Mouse (Mus musculus): ENCODE measurements around the gene D630023F18Rik. TPM values are rescaled to one million over a fixed set of nuclear protein-coding genes. Genes with fewer than 3 reads are reported as not detected.

Gene D630023F18Rik
- total and polyA plus RNA-seq, 3 experiments: not detected

GRCm38 (mm10) chr1:65167496-65167895 is 44.5 kb upstream of the D630023F18Rik start:
- H3K27me3 ChIP-seq (ENCODE audit: control insufficient read depth in 1 of 2, insufficient read depth in 2 of 2, low read length in 2 of 2): no peaks in the 10 kb centered on the region
- H3K4me1 ChIP-seq (ENCODE audit: control insufficient read depth in 1 of 2, insufficient read depth in 2 of 2, low read length in 2 of 2): peaks cover 9 to 20% of the 10 kb centered on the region in 2 experiments
- H3K36me3 ChIP-seq (ENCODE audit: control insufficient read depth in 1 of 2, insufficient read depth in 2 of 2, low read length in 2 of 2): peaks cover 0 to 23% of the 10 kb centered on the region in 2 experiments; a peak in 2 of 4 replicates
- no peaks in the 10 kb centered on the region for H3K9me3 ChIP-seq (replicated peaks; ENCODE audit: insufficient read depth, low read length)
- H3K4me3 ChIP-seq (ENCODE audit: control insufficient read depth in 1 of 2, insufficient read depth in 1 of 2, low read depth in 2 of 2, low read length in 2 of 2): no peak overlapping the region
- no peak for DNase-seq (ENCODE audit: low read depth, low spot score)
- no peak overlapping the region for H3K27ac ChIP-seq (ENCODE audit: control insufficient read depth, low read depth, low read length)
- TF ChIP-seq GATA1 (IDR thresholded peaks at IDR 0.05; ENCODE audit: low read depth, low read length): no peak
- no peak for TF ChIP-seq TAL1 (IDR thresholded peaks at IDR 0.05; ENCODE audit: low read length)
- no peak for TF ChIP-seq ZMIZ1 (IDR thresholded peaks at IDR 0.05; ENCODE audit: low read depth, low read length)
- TF ChIP-seq BHLHE40 (IDR thresholded peaks at IDR 0.05; ENCODE audit: borderline replicate concordance, low read depth, low read length): no peak
- TF ChIP-seq ZNF384 (IDR thresholded peaks at IDR 0.05; ENCODE audit: low read depth, low read length): no peak
- no peak for TF ChIP-seq E2F4 (IDR thresholded peaks at IDR 0.05; ENCODE audit: borderline replicate concordance, low read depth, low read length)
- TF ChIP-seq CHD1 (IDR thresholded peaks at IDR 0.05; ENCODE audit: low read depth, low read length): no peak
- no peak for TF ChIP-seq USF1 (IDR thresholded peaks at IDR 0.05; ENCODE audit: low read depth, low read length)
- no peak for TF ChIP-seq HCFC1 (IDR thresholded peaks at IDR 0.05; ENCODE audit: low read depth, low read length)
- H3K9ac ChIP-seq (ENCODE audit: control insufficient read depth, low read depth, low read length, poor library complexity, severe bottlenecking): no peak overlapping the region
- no peaks in the 10 kb centered on the region for H3K79me2 ChIP-seq (ENCODE audit: control insufficient read depth, insufficient read depth, low read length, poor library complexity)

GRCm38 (mm10) chr1:65162210-65162609 is 39.2 kb upstream of the D630023F18Rik start:
- no peak for DNase-seq (ENCODE audit: low read depth, low spot score)
- Histone ChIP-seq H3K27ac (ENCODE audit: control insufficient read depth, low read depth, low read length) (no peak overlapping the region), H3K4me3 (ENCODE audit: control insufficient read depth in 1 of 2, insufficient read depth in 1 of 2, low read depth in 2 of 2, low read length in 2 of 2) (no peak overlapping the region), H3K4me1 (ENCODE audit: control insufficient read depth in 1 of 2, insufficient read depth in 2 of 2, low read length in 2 of 2) (no peaks in the 10 kb centered on the region), H3K36me3 (ENCODE audit: control insufficient read depth in 1 of 2, insufficient read depth in 2 of 2, low read length in 2 of 2) (no peaks in the 10 kb centered on the region), H3K79me2 (ENCODE audit: control insufficient read depth, insufficient read depth, low read length, poor library complexity) (no peaks in the 10 kb centered on the region), H3K27me3 (ENCODE audit: control insufficient read depth in 1 of 2, insufficient read depth in 2 of 2, low read length in 2 of 2) (no peaks in the 10 kb centered on the region), H3K9ac (ENCODE audit: control insufficient read depth, low read depth, low read length, poor library complexity, severe bottlenecking) (no peak overlapping the region), H3K9me3 (replicated peaks; ENCODE audit: insufficient read depth, low read length) (no peaks in the 10 kb centered on the region)
- TF ChIP-seq POLR2A (IDR thresholded peaks at IDR 0.05; ENCODE audit: control insufficient read depth in 1 of 2, insufficient read depth in 1 of 2, low read depth in 1 of 2, low read length in 2 of 2, poor library complexity in 1 of 2) (no peak), CTCF (IDR thresholded peaks at IDR 0.05 in 2 of 3, conservative IDR thresholded peaks at IDR 0.05 in 1 of 3; ENCODE audit: control insufficient read depth in 1 of 3, insufficient read depth in 1 of 3, low read depth in 2 of 3, low read length in 3 of 3, poor library complexity in 1 of 3, severe bottlenecking in 1 of 3) (0 out of 6 replicates have a peak, but pooled peaks of 1 of the 3 experiments have one; percentile 1)

GRCm38 (mm10) chr1:65156111-65156510 is 33.1 kb upstream of the D630023F18Rik start:
- Histone ChIP-seq H3K4me1 (ENCODE audit: control insufficient read depth in 1 of 2, insufficient read depth in 2 of 2, low read length in 2 of 2) (no peaks in the 10 kb centered on the region), H3K27me3 (ENCODE audit: control insufficient read depth in 1 of 2, insufficient read depth in 2 of 2, low read length in 2 of 2) (no peaks in the 10 kb centered on the region), H3K36me3 (ENCODE audit: control insufficient read depth in 1 of 2, insufficient read depth in 2 of 2, low read length in 2 of 2) (no peaks in the 10 kb centered on the region), H3K9me3 (replicated peaks; ENCODE audit: insufficient read depth, low read length) (no peaks in the 10 kb centered on the region), H3K9ac (ENCODE audit: control insufficient read depth, low read depth, low read length, poor library complexity, severe bottlenecking) (no peak overlapping the region), H3K27ac (ENCODE audit: control insufficient read depth, low read depth, low read length) (no peak overlapping the region), H3K79me2 (ENCODE audit: control insufficient read depth, insufficient read depth, low read length, poor library complexity) (no peaks in the 10 kb centered on the region), H3K4me3 (ENCODE audit: control insufficient read depth in 1 of 2, insufficient read depth in 1 of 2, low read depth in 2 of 2, low read length in 2 of 2) (no peak overlapping the region)
- DNase-seq (ENCODE audit: low read depth, low spot score): no peak
- TF ChIP-seq ZMIZ1 (IDR thresholded peaks at IDR 0.05; ENCODE audit: low read depth, low read length) (no peak), GABPA (IDR thresholded peaks at IDR 0.05; ENCODE audit: low read depth, low read length) (no peak), POLR2AphosphoS5 (IDR thresholded peaks at IDR 0.05; ENCODE audit: borderline replicate concordance, low read depth, low read length) (no peak), MXI1 (IDR thresholded peaks at IDR 0.05; ENCODE audit: low read depth, low read length) (no peak), TBP (IDR thresholded peaks at IDR 0.05; ENCODE audit: low read depth, low read length) (no peak), EP300 (IDR thresholded peaks at IDR 0.05; ENCODE audit: low read depth in 1 of 2, low read length in 2 of 2) (no peak), USF1 (IDR thresholded peaks at IDR 0.05; ENCODE audit: low read depth, low read length) (no peak), NELFE (IDR thresholded peaks at IDR 0.05; ENCODE audit: low read depth, low read length) (no peak), UBTF (IDR thresholded peaks at IDR 0.05; ENCODE audit: borderline replicate concordance, insufficient read depth, low read depth, low read length) (no peak), POLR2AphosphoS2 (IDR thresholded peaks at IDR 0.05; ENCODE audit: low read length) (no peak)
